Mouse (Mus musculus): Measurements from ENCODE around the gene Lpin3.

Gene Lpin3

GRCm38 (mm10) chr2:160932981-160933380 is 52.5 kb downstream of the Lpin3 start:
- no peak for DNase-seq (ENCODE audit: extremely low read depth, low read depth)

- no peak for DNase-seq (ENCODE audit: extremely low read depth, low read depth)
Measured at GRCm38 (mm10) chr2:160933890-160934289, 53.4 kb downstream of the Lpin3 start.

- DNase-seq (ENCODE audit: extremely low read depth, low read depth), result no peak
Measured at GRCm38 (mm10) chr2:160934451-160934850, 54.0 kb downstream of the Lpin3 start.

- no peak for DNase-seq (ENCODE audit: extremely low read depth, low read depth)
Measured at GRCm38 (mm10) chr2:160940930-160941709, 60.6 kb downstream of the Lpin3 start.

- DNase-seq (ENCODE audit: extremely low read depth, low read depth), result no peak
Measured at GRCm38 (mm10) chr2:160942443-160942842, 62.0 kb downstream of the Lpin3 start.

GRCm38 (mm10) chr2:160951595-160951994 is 71.1 kb downstream of the Lpin3 start:
- no peak for DNase-seq (ENCODE audit: extremely low read depth, low read depth)

- no peak for DNase-seq (ENCODE audit: extremely low read depth, low read depth)
Measured at GRCm38 (mm10) chr2:160953131-160953873, 72.8 kb downstream of the Lpin3 start.

GRCm38 (mm10) chr2:160954541-160954940 is 74.1 kb downstream of the Lpin3 start:
- no peak for DNase-seq (ENCODE audit: extremely low read depth, low read depth)

GRCm38 (mm10) chr2:160955331-160955730 is 74.9 kb downstream of the Lpin3 start:
- DNase-seq (ENCODE audit: extremely low read depth, low read depth), result no peak
